Mouse (Mus musculus) bone marrow macrophage, adult 2 months (primary cell): ENCODE data around the gene Hoxd10.

ENCODE experiments used
- CTCF ChIP-seq: IDR thresholded peaks from 2 replicates; pipeline ENCODE4 v1.5.1; 2012; ENCODE audit warnings: low read depth, mild to moderate bottlenecking, low read length, moderate library complexity
- POLR2A ChIP-seq: IDR thresholded peaks from 2 replicates; pipeline ENCODE4 v1.6.1; 2012; ENCODE audit warnings: mild to moderate bottlenecking, low read depth, low read length, borderline replicate concordance

- TF ChIP-seq CTCF (no peak), POLR2A (no peak)
Measured at GRCm38 (mm10) chr2:74740311-74741091, 48.8 kb downstream of the Hoxd10 start.
